Mouse (Mus musculus) lung, postnatal 4 days (tissue): ENCODE measurements around the gene Pdia4.
A peak's percentile ranks its signal among the peaks of the same experiment; 100 is the strongest.
"Not testable (repeated sequence)": the region's sequence is repeated elsewhere in the genome, so short reads cannot be mapped to it uniquely, and the experiment has no call there.

Source experiments
- DNase-seq, 2 experiments: peaks; one replicate each; pipeline ENCODE4 v3.0.0; 2021

The Pdia4 gene

GRCm38 (mm10) chr6:47813257-47813878 is at the start of gene Pdia4:
Gene Pdia4, minus strand, starts transcription at chr6:47813430.
- DNase-seq: peak; percentile 98 to 100

GRCm38 (mm10) chr6:47857729-47858128 is 44.5 kb upstream of the Pdia4 start:
- not testable (repeated sequence) for DNase-seq

- peak in 1 of 2 experiments; percentile 18 for DNase-seq
These were observed 44.0 kb upstream of the Pdia4 start for GRCm38 (mm10) chr6:47857241-47857640.

GRCm38 (mm10) chr6:47845779-47846178 is 32.5 kb upstream of the Pdia4 start:
- no peak for DNase-seq

- no peak for DNase-seq
These were observed 29.1 kb upstream of the Pdia4 start for GRCm38 (mm10) chr6:47842337-47842736.

DNA sequence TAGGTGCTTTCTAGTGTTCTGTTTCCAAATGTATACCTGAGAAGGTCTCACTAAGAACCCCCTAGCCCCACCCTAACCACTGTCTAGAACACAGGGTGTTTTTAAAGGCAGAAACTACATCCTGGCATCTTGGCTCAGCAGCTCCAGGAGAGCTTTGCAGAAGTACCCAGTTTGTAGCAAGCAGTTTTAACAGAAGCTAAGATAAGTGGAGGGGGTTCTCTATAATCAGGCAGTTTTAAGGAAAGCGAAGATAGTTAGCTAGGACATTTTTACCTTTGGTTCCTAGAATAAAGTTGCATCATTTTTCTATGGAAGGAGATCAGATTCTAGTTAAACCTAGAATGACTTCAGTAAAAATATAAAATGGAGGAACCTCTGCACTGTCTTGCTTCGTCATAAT is 28.6 kb upstream of the Pdia4 start:
- DNase-seq: no peak

DNA sequence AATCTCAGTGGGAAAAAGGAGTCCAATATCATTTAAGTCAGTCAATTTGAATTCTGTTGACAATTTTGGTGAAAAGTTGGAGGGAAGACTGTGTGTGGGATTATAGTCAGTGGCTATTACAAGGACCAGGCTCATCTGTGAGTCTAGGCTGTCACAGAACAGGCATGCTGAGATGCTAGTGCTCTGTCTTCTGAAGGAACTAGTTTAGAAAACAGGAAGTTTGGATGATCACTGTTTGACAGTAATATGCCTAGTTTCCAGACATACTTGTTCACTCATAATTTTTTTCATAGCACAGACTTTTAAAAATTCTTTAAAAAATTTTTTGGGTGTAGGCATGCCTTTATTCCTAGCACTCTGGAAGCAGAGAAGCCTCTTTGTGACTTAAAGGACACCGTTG is 27.8 kb upstream of the Pdia4 start:
- DNase-seq: no peak

DNA sequence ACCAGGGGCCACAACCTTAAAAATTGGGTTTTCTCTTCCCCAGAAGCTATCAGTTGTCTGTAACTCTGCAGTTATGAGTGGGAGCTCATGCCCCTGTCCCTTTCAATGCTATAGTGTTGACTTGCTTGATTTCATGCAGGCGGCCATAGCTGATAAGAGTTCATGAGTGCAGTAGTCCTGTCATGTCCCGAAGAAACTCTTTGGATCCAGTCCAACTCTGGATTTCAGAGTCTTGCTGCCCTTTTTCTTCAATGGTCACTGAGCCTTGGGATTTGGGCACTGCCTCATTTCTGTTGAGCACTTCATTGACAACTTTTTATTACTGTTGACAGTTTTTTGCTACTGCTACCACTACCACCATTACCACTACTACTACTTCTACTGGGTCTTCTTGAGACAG is 24.4 kb upstream of the Pdia4 start:
- DNase-seq: no peak

GRCm38 (mm10) chr6:47835984-47836521 is 22.8 kb upstream of the Pdia4 start:
- DNase-seq: peak; percentile 64 to 68

GRCm38 (mm10) chr6:47835482-47835983 is 22.3 kb upstream of the Pdia4 start, which contains the start of gene Zfp398:
Gene Zfp398, plus strand, starts transcription at chr6:47835661.
- DNase-seq: peak; percentile 97

DNA sequence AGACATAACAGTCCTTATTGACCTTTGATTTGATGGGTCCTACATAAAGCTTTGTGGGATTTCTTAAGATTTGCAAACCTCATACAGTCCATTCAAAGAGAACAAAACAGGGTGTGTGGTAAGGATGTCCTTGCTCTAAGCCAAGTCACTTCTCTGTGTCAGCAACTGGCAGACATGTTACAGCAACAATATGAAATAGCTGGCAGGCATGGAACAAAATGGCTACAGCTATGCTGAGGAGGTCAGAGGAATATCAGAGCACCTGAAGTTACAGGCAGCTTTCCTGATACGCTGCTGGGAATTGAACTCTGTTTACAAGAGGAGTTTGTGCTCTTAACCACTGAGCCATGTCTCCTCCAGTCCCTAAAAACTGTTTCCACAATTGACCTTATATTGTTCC is 19.0 kb upstream of the Pdia4 start:
- no peak for DNase-seq

GRCm38 (mm10) chr6:47830104-47831078 is 17.2 kb upstream of the Pdia4 start, which contains the start of gene Zfp786:
Gene Zfp786, minus strand, starts transcription at chr6:47830867.
- peak; percentile 93 to 95 for DNase-seq

DNA sequence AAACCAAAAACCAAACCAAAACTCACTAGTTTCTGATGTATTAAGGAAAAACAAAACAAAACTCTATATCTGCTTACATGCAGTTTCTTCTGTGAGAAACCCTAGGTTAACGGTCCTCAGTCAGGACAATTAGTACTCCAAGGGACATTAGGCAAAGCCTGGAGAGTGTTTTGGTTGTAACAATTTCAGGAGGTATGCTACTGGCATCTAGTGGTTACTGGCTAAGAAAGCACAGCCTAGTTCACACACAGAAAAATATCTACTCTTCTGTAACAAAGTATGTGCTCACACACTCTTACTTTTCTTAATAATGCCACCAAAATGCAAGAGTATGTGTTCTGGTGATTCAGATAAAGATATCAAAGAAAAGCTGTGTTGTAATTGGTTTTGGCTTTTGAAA is 15.7 kb upstream of the Pdia4 start:
- DNase-seq: no peak

GRCm38 (mm10) chr6:47827462-47827861 is 14.2 kb upstream of the Pdia4 start:
- no peak for DNase-seq

GRCm38 (mm10) chr6:47824241-47824640 is 11.0 kb upstream of the Pdia4 start:
- no peak for DNase-seq

DNA sequence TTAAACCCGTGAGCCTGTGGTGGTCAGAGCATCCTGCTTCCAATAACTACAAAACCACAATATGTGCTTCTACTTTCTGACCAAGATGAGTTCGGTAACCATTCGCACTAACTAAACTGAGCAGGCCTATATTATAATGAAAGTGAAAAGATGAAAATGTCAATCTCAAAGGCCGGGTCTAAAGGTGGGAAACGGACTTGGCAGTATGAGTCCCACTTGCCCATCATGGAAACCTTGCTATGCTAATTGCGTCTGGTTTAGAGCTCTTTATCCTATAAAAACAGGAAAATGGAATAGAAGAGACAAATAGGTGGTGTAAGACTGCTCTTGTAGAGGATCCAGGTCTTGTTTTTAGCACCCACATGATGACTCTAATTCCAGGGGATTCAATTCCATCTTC is 8.5 kb upstream of the Pdia4 start:
- DNase-seq: no peak

DNA sequence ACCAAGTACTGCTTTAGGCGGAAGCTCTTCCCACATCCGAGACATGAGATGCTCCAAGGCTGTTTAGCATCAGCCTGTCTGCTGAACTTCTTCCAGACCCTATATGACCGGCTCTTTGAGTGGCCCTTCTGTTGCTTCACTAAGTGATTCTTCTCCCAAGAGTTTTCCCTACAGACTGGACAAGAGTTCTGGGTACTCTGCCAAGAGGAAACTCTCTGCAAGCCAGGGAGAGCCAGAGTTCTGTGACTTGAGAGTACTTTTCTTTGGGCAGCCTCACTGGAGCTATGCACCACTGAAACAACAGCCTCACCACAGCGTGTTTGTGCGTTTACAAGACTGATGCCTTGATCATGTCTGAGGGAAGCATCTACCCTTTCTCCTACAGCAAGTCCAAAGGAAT is 8.0 kb upstream of the Pdia4 start:
- DNase-seq: no peak

- no peak for DNase-seq
These were observed 6.5 kb upstream of the Pdia4 start for GRCm38 (mm10) chr6:47819626-47820325.

- DNase-seq: no peak
These were observed 5.5 kb upstream of the Pdia4 start for GRCm38 (mm10) chr6:47818721-47819120.

- DNase-seq: no peak
These were observed 2.9 kb upstream of the Pdia4 start for GRCm38 (mm10) chr6:47816151-47816550.

DNA sequence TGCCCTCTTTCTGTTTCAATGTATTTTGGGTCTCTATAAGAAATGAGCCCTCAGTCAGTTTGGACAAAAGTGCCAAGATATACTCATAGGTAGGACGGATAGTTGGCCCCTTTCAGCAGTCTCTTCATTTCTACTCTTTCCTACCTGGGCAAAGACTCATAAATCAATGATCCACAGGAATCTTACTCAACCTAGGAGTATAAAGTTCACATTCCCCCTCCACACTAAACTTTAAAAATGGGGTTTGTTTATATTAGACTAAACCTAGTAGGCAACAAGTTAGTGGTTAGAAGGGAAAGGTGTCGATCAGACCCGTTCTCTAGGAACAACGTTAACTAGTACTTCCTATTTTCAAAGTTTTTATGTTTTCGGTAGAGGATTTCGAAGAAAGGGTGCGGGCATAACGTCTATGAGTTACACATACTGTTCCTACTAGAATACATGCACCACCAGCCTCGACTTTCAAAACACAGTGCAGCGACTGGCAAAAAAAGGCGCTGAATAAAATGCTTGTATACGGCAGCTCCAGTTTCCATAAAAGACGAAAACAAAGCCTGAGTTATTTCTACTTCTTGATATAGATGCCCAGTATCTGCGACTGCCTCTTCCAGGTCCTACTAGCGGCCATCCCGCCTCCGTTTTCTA is 837 bp downstream of the Pdia4 start:
- DNase-seq: no peak

DNA sequence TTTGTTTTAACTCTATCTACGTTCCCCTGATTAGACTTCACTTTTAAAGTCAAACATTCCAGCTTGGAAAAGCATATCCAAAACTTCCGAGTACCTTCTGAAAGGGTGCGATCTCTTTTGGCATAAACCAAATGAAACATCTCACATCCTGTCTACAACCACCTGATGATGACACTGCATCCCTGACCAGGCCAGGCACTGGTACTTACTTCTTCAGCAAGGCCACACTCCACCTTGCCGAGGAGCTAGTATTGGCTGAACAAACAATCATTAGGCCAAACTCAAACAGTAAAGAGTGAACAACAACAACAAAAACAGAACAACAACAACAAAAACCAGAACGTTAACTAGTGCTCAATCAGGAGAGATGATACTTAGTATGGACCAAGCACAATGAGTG is 1.9 kb downstream of the Pdia4 start:
- no peak for DNase-seq
